Mouse (Mus musculus): ENCODE measurements around the gene Cldn5.

Gene Cldn5

DNA sequence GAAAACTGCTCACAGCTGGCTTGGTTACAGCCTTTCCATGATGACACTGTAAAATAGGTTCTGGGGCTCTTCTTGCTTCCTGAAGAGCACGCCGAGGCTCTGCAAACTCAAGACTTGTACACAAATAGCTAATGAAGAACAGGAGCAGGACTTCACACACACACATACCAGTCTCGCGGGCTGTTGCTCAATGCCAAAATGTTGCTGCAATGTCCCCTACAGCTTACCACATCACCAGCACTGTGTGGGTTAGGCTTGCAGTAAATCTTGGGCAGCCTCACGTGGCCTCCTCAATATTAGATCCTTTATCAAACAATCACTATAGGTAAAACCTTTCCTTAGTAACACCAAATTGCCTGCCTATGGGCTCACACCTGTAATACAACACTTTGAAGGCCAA lies 32.4 kb downstream of the Cldn5 start:
- no peak for DNase-seq (ENCODE audit: low read depth, low spot score)
- no peaks in the 10 kb centered on the region for H3K27me3 ChIP-seq (ENCODE audit: control insufficient read depth, insufficient read depth, low read length, poor library complexity, severe bottlenecking)
- 0 out of 2 replicates have a peak, but pooled peaks cover 2% of the 10 kb centered on the region for H3K36me3 ChIP-seq (ENCODE audit: control insufficient read depth, insufficient read depth, low read length, poor library complexity, severe bottlenecking)

DNA sequence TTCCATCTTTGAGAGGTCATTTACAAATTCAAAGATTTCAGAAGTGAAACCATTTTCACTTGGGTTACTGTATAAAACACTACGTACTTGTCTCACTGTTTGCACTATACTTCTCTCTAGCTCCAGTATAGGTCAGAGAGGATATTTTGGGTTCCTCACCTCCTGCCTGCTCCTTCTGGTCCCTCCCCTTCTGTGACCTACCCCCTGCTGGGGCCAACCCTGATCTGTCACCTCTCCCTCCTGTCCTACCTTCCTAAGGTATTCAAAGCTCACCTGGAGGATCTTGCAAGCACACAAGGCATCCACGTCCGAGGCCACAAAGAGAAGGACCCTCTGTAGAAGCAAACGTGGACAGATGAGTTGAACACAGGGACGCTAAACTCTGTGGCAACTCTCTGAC lies 34.4 kb downstream of the Cldn5 start:
- DNase-seq (ENCODE audit: low read depth, low spot score), result peak; percentile 22
- H3K27me3 ChIP-seq (ENCODE audit: control insufficient read depth, insufficient read depth, low read length, poor library complexity, severe bottlenecking), result no peaks in the 10 kb centered on the region
- H3K36me3 ChIP-seq (ENCODE audit: control insufficient read depth, insufficient read depth, low read length, poor library complexity, severe bottlenecking), result 0 out of 2 replicates have a peak, but pooled peaks cover 2% of the 10 kb centered on the region

DNA sequence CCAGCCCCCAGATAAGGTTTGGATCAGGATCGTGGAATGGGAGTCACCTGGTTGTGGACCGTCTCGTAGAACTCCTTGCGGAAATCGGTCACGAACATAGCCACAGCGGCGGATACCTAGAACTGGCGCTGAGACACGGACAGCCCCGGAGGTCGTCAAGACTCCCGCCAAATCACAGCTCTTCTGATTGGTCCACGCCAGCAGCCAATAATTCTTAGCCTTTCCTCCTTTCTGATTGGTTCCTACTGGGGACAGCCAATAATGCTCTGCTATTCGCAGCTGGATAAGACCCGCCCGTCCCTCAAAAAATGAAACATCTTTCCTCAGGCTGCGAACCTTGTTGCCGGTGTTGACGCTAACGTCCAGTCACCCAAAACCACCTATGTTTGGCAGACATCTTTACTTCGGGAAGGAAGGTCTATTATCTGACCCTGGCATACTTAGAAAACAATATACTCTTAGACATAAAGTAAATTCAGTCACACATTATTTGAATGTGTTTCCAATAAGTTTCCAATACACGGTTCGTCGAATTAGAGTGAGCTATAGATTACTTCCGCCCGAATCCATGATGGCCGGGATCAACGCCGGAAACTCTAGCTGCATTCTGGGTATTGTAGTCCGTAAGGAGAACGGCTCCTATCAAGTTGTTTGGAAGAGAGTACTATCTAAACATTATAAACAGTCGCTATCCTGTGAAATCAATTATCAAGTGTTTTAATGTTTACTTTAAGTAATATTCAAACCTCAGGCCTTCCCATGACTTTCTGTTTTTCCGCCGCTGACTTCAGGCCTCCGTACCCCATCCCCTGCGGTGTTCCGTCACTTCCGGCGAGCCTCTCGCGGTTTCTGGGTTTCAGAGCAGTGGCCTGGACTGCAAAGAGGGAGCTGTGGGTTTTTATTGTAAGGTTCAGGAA lies 35.1 kb downstream of the Cldn5 start, which contains the start of the genes Ufd1 and Cdc45:
Ufd1 (plus strand) TSS at position 312 of the 917 bp plus-strand sequence.
Cdc45 (minus strand) TSS at position 520 of the 917 bp plus-strand sequence.
- Histone ChIP-seq H3K27me3 (ENCODE audit: control insufficient read depth, insufficient read depth, low read length, poor library complexity, severe bottlenecking) (no peaks in the 10 kb centered on the region), H3K36me3 (ENCODE audit: control insufficient read depth, insufficient read depth, low read length, poor library complexity, severe bottlenecking) (no peaks in the 10 kb centered on the region)
- DNase-seq (ENCODE audit: low read depth, low spot score), result peak; percentile 96

DNA sequence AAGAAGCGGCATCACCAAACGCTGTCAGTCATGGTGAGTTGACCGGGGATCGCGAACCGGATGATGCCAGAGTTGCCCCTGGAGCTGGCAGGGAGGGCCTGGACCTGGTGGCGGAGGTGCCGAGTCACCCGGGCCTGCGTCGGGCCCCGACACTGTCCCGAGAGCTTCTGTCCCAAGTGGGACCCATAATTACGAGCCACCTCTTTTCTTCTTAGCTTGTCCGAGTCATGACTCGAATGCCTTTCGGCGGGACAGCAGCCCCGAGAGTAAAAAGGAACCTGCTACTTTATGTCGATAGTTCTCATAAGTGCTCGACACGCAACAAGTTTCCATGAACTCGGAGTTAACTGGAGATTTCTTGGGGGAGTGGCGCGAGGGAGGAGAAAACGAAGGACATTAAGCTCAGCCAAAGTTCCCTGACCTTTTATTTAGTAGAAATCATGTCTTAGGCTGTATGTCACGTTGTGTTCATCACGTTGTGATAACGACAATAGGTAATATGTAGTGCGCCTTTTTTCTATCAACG lies 35.8 kb downstream of the Cldn5 start:
- no peaks in the 10 kb centered on the region; the same call in 1 of the 2 replicates for H3K36me3 ChIP-seq (ENCODE audit: control insufficient read depth, insufficient read depth, low read length, poor library complexity, severe bottlenecking)
- no peaks in the 10 kb centered on the region for H3K27me3 ChIP-seq (ENCODE audit: control insufficient read depth, insufficient read depth, low read length, poor library complexity, severe bottlenecking)
- DNase-seq (ENCODE audit: low read depth, low spot score), result no peak

DNA sequence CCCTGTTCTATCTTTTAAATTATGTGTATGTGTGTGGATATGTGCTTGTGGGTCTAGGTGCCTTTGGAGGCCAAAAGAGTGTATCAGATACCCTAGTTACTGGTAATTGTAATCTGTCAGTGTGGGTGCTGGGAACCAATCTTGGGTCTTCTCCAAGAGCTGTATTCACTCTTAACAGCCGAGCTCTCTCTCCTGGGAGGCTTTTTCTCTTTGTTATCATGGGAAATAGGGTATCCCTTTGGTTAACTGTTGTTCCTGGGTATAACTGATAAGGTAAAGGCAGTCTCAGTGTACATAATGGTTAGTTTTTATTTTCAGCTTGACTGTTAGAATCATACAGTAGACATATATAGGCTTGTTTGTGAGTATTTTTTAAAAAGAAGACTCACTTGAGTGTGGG lies 45.7 kb downstream of the Cldn5 start:
- Histone ChIP-seq H3K27me3 (ENCODE audit: control insufficient read depth, insufficient read depth, low read length, poor library complexity, severe bottlenecking) (no peaks in the 10 kb centered on the region), H3K36me3 (ENCODE audit: control insufficient read depth, insufficient read depth, low read length, poor library complexity, severe bottlenecking) (peaks cover 15% of the 10 kb centered on the region)
- DNase-seq (ENCODE audit: low read depth, low spot score), result no peak

DNA sequence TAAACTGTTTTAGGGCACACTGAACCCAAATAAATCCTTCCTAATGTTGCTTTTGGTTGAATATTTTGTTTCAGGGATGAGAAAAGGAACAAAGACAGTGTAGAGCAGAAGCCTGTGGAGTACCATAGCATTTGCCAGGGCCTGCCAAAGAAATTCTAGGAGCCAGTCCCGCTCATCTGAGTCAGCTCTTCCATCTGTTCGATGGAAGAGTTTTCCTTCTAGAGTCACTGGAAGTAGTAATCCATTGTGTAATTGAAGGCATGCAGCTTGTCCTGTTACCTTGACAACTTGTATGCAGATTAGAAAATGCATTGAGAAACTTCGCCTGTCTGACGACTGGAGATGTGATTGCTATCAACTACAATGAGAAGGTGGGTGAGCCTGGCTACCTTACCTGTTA lies 46.3 kb downstream of the Cldn5 start:
- peaks cover 18% of the 10 kb centered on the region for H3K36me3 ChIP-seq (ENCODE audit: control insufficient read depth, insufficient read depth, low read length, poor library complexity, severe bottlenecking)
- H3K27me3 ChIP-seq (ENCODE audit: control insufficient read depth, insufficient read depth, low read length, poor library complexity, severe bottlenecking), result no peaks in the 10 kb centered on the region
- no peak for DNase-seq (ENCODE audit: low read depth, low spot score)

Data from splenic B cell, adult 2 months (primary cell).